Mouse (Mus musculus): Measurements from ENCODE around the gene Dtx1. TPM values are rescaled to one million over a fixed set of nuclear protein-coding genes. Genes with fewer than 3 reads are reported as not detected.

The Dtx1 gene
- polyA plus RNA-seq, 1 experiment from 2014 or later, result 0.23 TPM

GRCm38 (mm10) chr5:120645851-120646250 lies 65.9 kb downstream of the Dtx1 start:
- TF ChIP-seq CTCF (IDR thresholded peaks at IDR 0.05; ENCODE audit: low read depth), result no peak
- no peak for TF ChIP-seq EP300 (IDR thresholded peaks at IDR 0.05; ENCODE audit: low read depth)
- Histone ChIP-seq H3K4me1 (ENCODE audit: insufficient read depth) (peaks cover 20% of the 10 kb centered on the region), H3K9ac (replicated peaks) (no peak overlapping the region), H3K4me3 (ENCODE audit: low read depth, low read length) (no peak overlapping the region), H3K36me3 (replicated peaks; ENCODE audit: insufficient read depth, low read length) (no peaks in the 10 kb centered on the region), H3K9me3 (ENCODE audit: low read length) (no peaks in the 10 kb centered on the region), H3K4me2 (ENCODE audit: low read depth, low read length) (no peak overlapping the region), H3K27me3 (ENCODE audit: insufficient read depth, low read length) (peaks cover 27% of the 10 kb centered on the region), H3K27ac (ENCODE audit: low read depth) (no peak overlapping the region)
- no peak for DNase-seq
- 40% methylated on average over 6 of the region's 6 CpGs for WGBS (ENCODE audit: insufficient replicate concordance)
- ATAC-seq, result no peak

GRCm38 (mm10) chr5:120644227-120644626 lies 67.5 kb downstream of the Dtx1 start:
- Histone ChIP-seq H3K4me2 (ENCODE audit: low read depth, low read length) (no peak overlapping the region), H3K9me3 (ENCODE audit: low read length) (no peaks in the 10 kb centered on the region), H3K27ac (ENCODE audit: low read depth) (no peak overlapping the region), H3K4me3 (ENCODE audit: low read depth, low read length) (no peak overlapping the region), H3K27me3 (ENCODE audit: insufficient read depth, low read length) (peaks cover 15% of the 10 kb centered on the region), H3K4me1 (ENCODE audit: insufficient read depth) (peaks cover 20% of the 10 kb centered on the region), H3K36me3 (replicated peaks; ENCODE audit: insufficient read depth, low read length) (no peaks in the 10 kb centered on the region), H3K9ac (replicated peaks) (no peak overlapping the region)
- ATAC-seq (no peak), DNase-seq (no peak)
- TF ChIP-seq CTCF (IDR thresholded peaks at IDR 0.05; ENCODE audit: low read depth) (no peak), EP300 (IDR thresholded peaks at IDR 0.05; ENCODE audit: low read depth) (no peak)
- WGBS (ENCODE audit: insufficient replicate concordance), result 34% methylated on average over 3 of the region's 3 CpGs

DNA sequence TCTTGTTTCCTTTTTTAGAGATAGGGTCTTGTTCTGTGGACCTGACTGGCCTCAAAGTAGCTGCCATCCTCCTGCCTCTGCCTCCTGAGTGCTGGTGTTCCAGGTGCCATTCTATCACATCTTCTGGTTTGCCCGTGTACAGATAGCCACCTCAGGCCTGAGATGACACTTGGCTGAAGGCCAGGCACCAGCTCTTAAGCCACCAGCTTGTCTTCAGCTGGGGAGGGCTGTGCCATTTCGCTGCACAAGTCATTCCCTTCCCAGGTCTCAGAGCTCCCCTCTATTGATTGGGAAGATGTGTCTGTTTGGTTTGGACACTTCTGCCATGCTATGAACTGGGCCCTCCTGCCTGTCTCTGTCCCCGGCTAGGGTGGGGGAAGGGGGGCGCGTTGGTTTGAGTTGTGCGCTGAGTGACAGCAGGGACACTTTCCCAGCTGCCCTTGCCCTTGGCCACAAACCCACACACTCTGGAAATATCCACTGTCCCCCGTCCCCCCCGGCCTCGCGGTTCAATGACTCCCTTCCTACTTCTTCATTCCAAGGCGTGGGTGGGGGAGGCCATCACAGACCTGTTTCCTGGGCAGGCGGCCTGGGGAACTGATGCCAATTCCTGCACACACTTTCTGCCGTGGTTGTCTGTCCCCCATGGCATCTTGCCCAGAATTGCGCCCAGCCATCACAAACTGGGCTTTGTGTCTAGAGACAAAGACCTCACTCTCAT lies 68.2 kb downstream of the Dtx1 start:
- Histone ChIP-seq H3K4me2 (ENCODE audit: low read depth, low read length) (no peak overlapping the region), H3K4me1 (ENCODE audit: insufficient read depth) (peaks cover 13% of the 10 kb centered on the region), H3K9me3 (ENCODE audit: low read length) (no peaks in the 10 kb centered on the region), H3K27me3 (ENCODE audit: insufficient read depth, low read length) (peaks cover 9% of the 10 kb centered on the region; the same call in 1 of the 2 replicates), H3K4me3 (ENCODE audit: low read depth, low read length) (no peak overlapping the region), H3K9ac (replicated peaks) (no peak overlapping the region), H3K27ac (ENCODE audit: low read depth) (no peak overlapping the region), H3K36me3 (replicated peaks; ENCODE audit: insufficient read depth, low read length) (no peaks in the 10 kb centered on the region)
- WGBS (ENCODE audit: insufficient replicate concordance), result 29% methylated on average over 14 of the region's 14 CpGs
- ATAC-seq (no peak), DNase-seq (peak; percentile 42)
- TF ChIP-seq EP300 (IDR thresholded peaks at IDR 0.05; ENCODE audit: low read depth) (no peak), CTCF (IDR thresholded peaks at IDR 0.05; ENCODE audit: low read depth) (no peak)

DNA sequence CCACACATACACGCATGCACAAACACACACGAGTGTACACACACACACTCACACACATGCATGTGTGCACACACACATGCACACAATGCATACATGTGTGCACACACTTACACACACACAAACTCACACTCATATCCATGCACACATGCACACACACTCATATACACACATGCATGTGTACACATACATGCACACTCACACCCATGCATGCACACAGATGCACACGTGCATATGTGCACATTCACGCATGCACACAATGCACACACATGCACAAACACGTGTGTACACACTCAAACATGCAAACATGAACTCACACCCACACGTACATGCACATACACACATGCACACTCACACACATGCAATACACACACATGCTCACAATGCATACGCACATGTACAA lies 71.6 kb downstream of the Dtx1 start:
- Histone ChIP-seq H3K27me3 (ENCODE audit: insufficient read depth, low read length) (0 out of 2 replicates have a peak, but pooled peaks cover 2% of the 10 kb centered on the region), H3K4me3 (ENCODE audit: low read depth, low read length) (no peak overlapping the region), H3K4me1 (ENCODE audit: insufficient read depth) (peaks cover 7% of the 10 kb centered on the region; the same call in 1 of the 2 replicates), H3K27ac (ENCODE audit: low read depth) (no peak overlapping the region), H3K4me2 (ENCODE audit: low read depth, low read length) (no peak overlapping the region), H3K9ac (replicated peaks) (no peak overlapping the region), H3K9me3 (ENCODE audit: low read length) (no peaks in the 10 kb centered on the region), H3K36me3 (replicated peaks; ENCODE audit: insufficient read depth, low read length) (no peaks in the 10 kb centered on the region)
- WGBS (ENCODE audit: insufficient replicate concordance), result 83% methylated on average over 7 of the region's 7 CpGs
- DNase-seq (no peak), ATAC-seq (no peak)
- TF ChIP-seq CTCF (IDR thresholded peaks at IDR 0.05; ENCODE audit: low read depth), result no peak
- no peak for TF ChIP-seq EP300 (IDR thresholded peaks at IDR 0.05; ENCODE audit: low read depth)

DNA sequence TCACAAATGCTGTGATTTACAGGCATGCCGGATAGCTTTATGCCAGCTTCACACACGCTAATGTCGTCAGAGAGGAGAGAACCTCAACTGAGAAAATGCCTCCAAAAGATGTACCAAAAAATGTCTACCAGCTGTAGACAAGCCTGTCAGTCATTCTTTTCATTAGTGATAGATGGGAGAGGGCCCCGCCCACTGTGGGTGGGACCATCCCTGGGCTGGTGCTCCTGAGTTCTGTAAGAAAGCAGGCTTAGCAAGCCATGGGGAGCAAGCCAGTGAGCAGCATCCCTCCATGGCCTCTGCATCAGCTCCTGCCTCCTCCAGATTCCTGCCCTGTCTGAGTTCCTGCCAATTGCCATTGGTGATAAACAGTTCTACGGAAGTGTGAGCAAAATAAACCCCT lies 76.1 kb downstream of the Dtx1 start:
- ATAC-seq, result no peak
- Histone ChIP-seq H3K36me3 (replicated peaks; ENCODE audit: insufficient read depth, low read length) (no peaks in the 10 kb centered on the region), H3K4me2 (ENCODE audit: low read depth, low read length) (no peak overlapping the region), H3K9ac (replicated peaks) (no peak overlapping the region), H3K27me3 (ENCODE audit: insufficient read depth, low read length) (0 out of 2 replicates have a peak, but pooled peaks cover 5% of the 10 kb centered on the region), H3K4me1 (ENCODE audit: insufficient read depth) (no peaks in the 10 kb centered on the region), H3K27ac (ENCODE audit: low read depth) (no peak overlapping the region), H3K4me3 (ENCODE audit: low read depth, low read length) (no peak overlapping the region), H3K9me3 (ENCODE audit: low read length) (peaks cover 3% of the 10 kb centered on the region; the same call in 1 of the 2 replicates)
- no peak for DNase-seq
- whole genome bisulfite sequencing (ENCODE audit: insufficient replicate concordance), result 76% methylated on average over 5 of the region's 5 CpGs
- TF ChIP-seq CTCF (IDR thresholded peaks at IDR 0.05; ENCODE audit: low read depth) (no peak), EP300 (IDR thresholded peaks at IDR 0.05; ENCODE audit: low read depth) (no peak)

DNA sequence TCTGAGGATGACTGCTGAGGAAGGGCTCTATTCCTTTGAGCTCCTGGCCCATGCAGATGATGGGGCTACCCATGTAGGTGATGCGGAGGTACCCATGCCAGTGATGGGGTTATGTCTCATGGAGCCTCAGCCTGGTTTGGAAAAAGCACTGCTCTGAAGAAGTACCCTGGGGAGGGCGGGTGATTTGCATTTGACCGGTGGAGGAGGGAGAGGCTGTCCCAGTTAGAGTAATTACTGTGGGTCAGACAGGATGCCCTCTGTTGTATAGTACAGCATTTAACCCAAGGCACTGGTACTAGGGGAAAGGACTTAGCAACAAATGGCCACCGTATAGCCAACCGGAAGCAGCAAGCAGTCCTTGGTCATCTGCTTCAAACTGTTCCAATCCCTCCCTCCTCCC lies 76.9 kb downstream of the Dtx1 start:
- no peak overlapping the region for H3K9ac ChIP-seq (replicated peaks)
- H3K9me3 ChIP-seq (ENCODE audit: low read length), result peaks cover 3% of the 10 kb centered on the region; the same call in 1 of the 2 replicates
- no peaks in the 10 kb centered on the region for H3K4me1 ChIP-seq (ENCODE audit: insufficient read depth)
- no peaks in the 10 kb centered on the region for H3K36me3 ChIP-seq (replicated peaks; ENCODE audit: insufficient read depth, low read length)
- H3K4me2 ChIP-seq (ENCODE audit: low read depth, low read length), result no peak overlapping the region
- H3K27me3 ChIP-seq (ENCODE audit: insufficient read depth, low read length), result 0 out of 2 replicates have a peak, but pooled peaks cover 5% of the 10 kb centered on the region
- WGBS (ENCODE audit: insufficient replicate concordance), result 34% methylated on average over 5 of the region's 5 CpGs
- H3K4me3 ChIP-seq (ENCODE audit: low read depth, low read length), result no peak overlapping the region
- H3K27ac ChIP-seq (ENCODE audit: low read depth), result no peak overlapping the region
- no peak for ATAC-seq
- DNase-seq, result no peak
- no peak for TF ChIP-seq EP300 (IDR thresholded peaks at IDR 0.05; ENCODE audit: low read depth)
- no peak for TF ChIP-seq CTCF (IDR thresholded peaks at IDR 0.05; ENCODE audit: low read depth)
